ENCODE assay signal across 21 mouse cellular contexts in the genomic region with DNA sequence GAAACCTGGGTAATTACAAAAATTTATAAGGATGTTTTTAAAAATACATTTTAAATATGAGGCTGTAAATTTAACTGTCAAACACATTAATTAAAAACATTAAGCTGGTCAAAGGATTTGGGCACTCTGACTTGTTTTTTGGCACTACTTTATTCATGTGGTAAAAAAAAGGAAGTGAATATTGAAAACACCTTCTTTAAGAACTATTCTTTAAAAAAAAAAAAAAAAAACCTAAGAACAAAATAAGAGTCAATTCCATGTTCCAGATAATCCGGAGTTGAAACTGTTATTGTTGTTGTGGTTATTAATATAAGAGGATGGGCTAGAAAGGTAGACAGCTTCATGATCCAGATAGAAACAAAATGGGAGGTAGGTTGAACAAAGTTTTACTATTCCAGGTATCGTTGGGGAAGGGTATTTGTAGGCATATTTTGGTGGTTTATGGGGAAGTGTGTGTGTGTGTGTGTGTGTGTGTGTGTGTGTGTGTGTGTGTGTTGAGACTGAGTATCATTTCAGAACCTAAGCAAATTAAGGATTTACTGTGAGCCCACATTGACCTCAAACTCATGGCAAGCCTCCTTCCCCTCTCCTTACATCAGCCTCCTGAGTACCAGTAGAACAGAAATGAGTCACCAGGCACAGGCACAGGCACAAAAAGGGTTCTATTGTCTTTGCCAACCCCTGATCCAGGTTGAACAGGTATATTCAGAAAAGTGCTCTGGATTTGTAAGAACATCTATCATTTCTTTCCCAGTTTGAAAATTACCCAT.
DNase-seq lines count a peak whose midpoint lies in the region; ATAC-seq and TF ChIP-seq lines count a peak whose summit lies in the region.
"Had no signal": no experiment of that assay in that cellular context is flagged by ENCODE, and none has a peak within 500 bp of the region (broad histone marks: within the 10 kb centered on the region; RNA-seq: fewer than 3 reads in every experiment).

No protein-coding gene starts in this region.

- in situ Hi-C loops in CH12.LX (cut with MboI; ENCODE audit: low pct_ligation_motif_present, low pct_unique_long_range_greater_than_20kb, low sequenced_read_pairs), result no loop called here

- dilution Hi-C loops in CH12.LX (cut with MboI; ENCODE audit: extremely low pct_ligation_motif_present, extremely low pct_unique_long_range_greater_than_20kb, low sequenced_read_pairs), result no loop called here

- H3K79me2 ChIP-seq in CH12.LX (replicated peaks; ENCODE audit: control insufficient read depth, extremely low read depth, insufficient read depth, poor library complexity, severe bottlenecking), result no peaks in the 10 kb centered on the region

- peak; percentile 41 for DNase-seq in A20 (ENCODE audit: low read depth, low spot score)
- DNase-seq in CH12.LX (ENCODE audit: extremely low read depth), result peak; percentile 62
- no peak for DNase-seq in hindbrain, embryonic 11.5 days (ENCODE audit: low spot score)
- DNase-seq in frontal cortex, postnatal 36 days (ENCODE audit: low spot score in 2 of 2), result no peak
- no peak for DNase-seq in right cerebral cortex, postnatal 36 days (ENCODE audit: low spot score in 2 of 2)
- DNase-seq: adrenal gland, adult 8-10 months; adrenal gland, postnatal 14 days; adrenal gland, postnatal 36 days; cerebellum, adult 11-12 months; cerebellum, adult 2 months; cerebellum, adult 9-10 months; cerebellum, postnatal 10 days; cerebellum, postnatal 25 days had no signal

- no peak for TF ChIP-seq CTCF in CH12.LX (conservative IDR thresholded peaks at IDR 0.05 in 1 of 2, IDR thresholded peaks at IDR 0.05 in 1 of 2; ENCODE audit: low read depth in 2 of 2, low read length in 2 of 2)

- TF ChIP-seq POLR2A in CH12.LX (IDR thresholded peaks at IDR 0.05; ENCODE audit: low read depth, low read length), result no peak

- no peaks in the 10 kb centered on the region for H3K9me3 ChIP-seq in CH12.LX (replicated peaks; ENCODE audit: low read length)
- no peaks in the 10 kb centered on the region for H3K9me3 ChIP-seq in hindbrain, embryonic 11.5 days (ENCODE audit: control insufficient read depth, low read length)
- H3K9me3 ChIP-seq: embryonic facial prominence, embryonic 10.5 days; embryonic facial prominence, embryonic 12.5 days; forebrain, embryonic 12.5 days had no signal

- no peak overlapping the region for H3K27ac ChIP-seq in CH12.LX (ENCODE audit: insufficient read depth, low read depth)
- H3K27ac ChIP-seq in hindbrain, embryonic 11.5 days (ENCODE audit: low read depth, low read length), result no peak overlapping the region
- H3K27ac ChIP-seq: embryonic facial prominence, embryonic 10.5 days; embryonic facial prominence, embryonic 12.5 days; forebrain, embryonic 12.5 days had no signal

- no peak overlapping the region for H3K4me2 ChIP-seq in CH12.LX (ENCODE audit: insufficient read depth, low read depth, poor library complexity, severe bottlenecking)
- H3K4me2 ChIP-seq in hindbrain, embryonic 11.5 days (replicated peaks; ENCODE audit: low read depth, low read length), result no peak overlapping the region
- H3K4me2 ChIP-seq: embryonic facial prominence, embryonic 12.5 days; forebrain, embryonic 12.5 days had no signal

- TF ChIP-seq RAD21 in CH12.LX (IDR thresholded peaks at IDR 0.05; ENCODE audit: low read depth, low read length), result no peak

- H3K9ac ChIP-seq in CH12.LX (ENCODE audit: insufficient read depth, low read depth), result no peak overlapping the region
- no peak overlapping the region for H3K9ac ChIP-seq in hindbrain, embryonic 11.5 days (ENCODE audit: low read depth, low read length)
- H3K9ac ChIP-seq: embryonic facial prominence, embryonic 12.5 days; forebrain, embryonic 12.5 days had no signal

- WGBS in hindbrain, embryonic 11.5 days, result 90% methylated on average over 2 of the region's 2 CpGs

- H3K4me3 ChIP-seq in CH12.LX (replicated peaks in 1 of 3; ENCODE audit: low read depth in 2 of 3, low read length in 2 of 3, poor library complexity in 1 of 3), result no peak overlapping the region
- H3K4me3 ChIP-seq in hindbrain, embryonic 11.5 days (ENCODE audit: low read depth, low read length), result no peak overlapping the region
- H3K4me3 ChIP-seq: embryonic facial prominence, embryonic 10.5 days; embryonic facial prominence, embryonic 12.5 days; forebrain, embryonic 12.5 days had no signal

- peaks cover 3 to 13% of the 10 kb centered on the region in 2 experiments; a peak in 2 of 4 replicates for H3K4me1 ChIP-seq in CH12.LX (ENCODE audit: control insufficient read depth in 1 of 2, insufficient read depth in 2 of 2)
- H3K4me1 ChIP-seq in hindbrain, embryonic 11.5 days (replicated peaks; ENCODE audit: control insufficient read depth, insufficient read depth, low read length), result no peaks in the 10 kb centered on the region
- H3K4me1 ChIP-seq: embryonic facial prominence, embryonic 10.5 days; embryonic facial prominence, embryonic 12.5 days; forebrain, embryonic 12.5 days had no signal

- peak; percentile 56 to 81; a peak in 3 of 4 replicates for ATAC-seq in hematopoietic stem cell, adult 5-6 weeks (replicated peaks in 1 of 2; ENCODE audit: insufficient read depth in 1 of 2, low FRiP score in 2 of 2, low TSS enrichment in 1 of 2, low read depth in 1 of 2, poor library complexity in 2 of 2, severe bottlenecking in 2 of 2)
- no peak for ATAC-seq in hindbrain, embryonic 11.5 days (ENCODE audit: low FRiP score)
- ATAC-seq in granulocyte monocyte progenitor cell, adult 5-6 weeks (replicated peaks; ENCODE audit: poor library complexity, severe bottlenecking), result no peak
- ATAC-seq: forebrain, embryonic 14.5 days; forebrain, embryonic 16.5 days; Patski had no signal

- no peaks in the 10 kb centered on the region for H3K27me3 ChIP-seq in CH12.LX (replicated peaks)
- H3K27me3 ChIP-seq in hindbrain, embryonic 11.5 days (ENCODE audit: control insufficient read depth, insufficient read depth, low read length), result no peaks in the 10 kb centered on the region
- H3K27me3 ChIP-seq: embryonic facial prominence, embryonic 12.5 days; forebrain, embryonic 12.5 days; Patski had no signal

- no peaks in the 10 kb centered on the region for H3K36me3 ChIP-seq in CH12.LX (replicated peaks in 1 of 2; ENCODE audit: control insufficient read depth in 1 of 2, insufficient read depth in 1 of 2, low read length in 1 of 2)
- H3K36me3 ChIP-seq in hindbrain, embryonic 11.5 days (ENCODE audit: control insufficient read depth, insufficient read depth, low read length), result no peaks in the 10 kb centered on the region
- H3K36me3 ChIP-seq: embryonic facial prominence, embryonic 10.5 days; embryonic facial prominence, embryonic 12.5 days; forebrain, embryonic 12.5 days had no signal

- TF ChIP-seq EP300 in CH12.LX (IDR thresholded peaks at IDR 0.05; ENCODE audit: low read length), result no peak

TF ChIP-seq in CH12.LX, 34 proteins besides CTCF, POLR2A, EP300 and RAD21:
- TF ChIP-seq ZNF384 (IDR thresholded peaks at IDR 0.05; ENCODE audit: low read depth, low read length) (peak; percentile 78), USF2 (conservative IDR thresholded peaks at IDR 0.05; ENCODE audit: low read depth, low read length) (no peak), MXI1 (IDR thresholded peaks at IDR 0.05; ENCODE audit: low read depth, low read length) (no peak), TCF12 (IDR thresholded peaks at IDR 0.05; ENCODE audit: low read depth, low read length) (no peak), POLR2AphosphoS2 (IDR thresholded peaks at IDR 0.05; ENCODE audit: low read depth, low read length) (no peak), BHLHE40 (IDR thresholded peaks at IDR 0.05; ENCODE audit: low read depth, low read length) (no peak), MAX (IDR thresholded peaks at IDR 0.05; ENCODE audit: low read length) (no peak), HCFC1 (IDR thresholded peaks at IDR 0.05; ENCODE audit: low read depth, low read length) (no peak), RCOR1 (conservative IDR thresholded peaks at IDR 0.05; ENCODE audit: low read depth, low read length) (0 out of 2 replicates have a peak, but pooled peaks have one; percentile 22), MEF2A (IDR thresholded peaks at IDR 0.05; ENCODE audit: borderline replicate concordance, low read depth, low read length) (no peak), ZMIZ1 (IDR thresholded peaks at IDR 0.05; ENCODE audit: low read depth, low read length) (no peak), CHD2 (IDR thresholded peaks at IDR 0.05; ENCODE audit: low read length) (no peak), MAZ (IDR thresholded peaks at IDR 0.05; ENCODE audit: low read depth, low read length) (no peak), IRF4 (IDR thresholded peaks at IDR 0.05; ENCODE audit: low read depth, low read length) (peak; percentile 15; the same call in 1 of the 2 replicates), ZKSCAN1 (IDR thresholded peaks at IDR 0.05; ENCODE audit: borderline replicate concordance, low read depth, low read length) (no peak), PAX5 (IDR thresholded peaks at IDR 0.05; ENCODE audit: low read length) (no peak), MYC (IDR thresholded peaks at IDR 0.05; ENCODE audit: low read depth, low read length) (no peak), JUND (conservative IDR thresholded peaks at IDR 0.05; ENCODE audit: low read depth, low read length) (0 out of 2 replicates have a peak, but pooled peaks have one; percentile 27), ETS1 (conservative IDR thresholded peaks at IDR 0.05; ENCODE audit: low read depth, low read length) (no peak), SIN3A (IDR thresholded peaks at IDR 0.05; ENCODE audit: low read length) (no peak), JUN (IDR thresholded peaks at IDR 0.05; ENCODE audit: insufficient read depth, low read depth, low read length) (peak; percentile 16; the same call in 1 of the 2 replicates), NELFE (IDR thresholded peaks at IDR 0.05; ENCODE audit: low read depth, low read length) (no peak), UBTF (IDR thresholded peaks at IDR 0.05; ENCODE audit: low read depth, low read length) (no peak), NRF1 (IDR thresholded peaks at IDR 0.05; ENCODE audit: low read depth, low read length) (no peak), ZC3H11A (IDR thresholded peaks at IDR 0.05; ENCODE audit: low read depth, low read length) (no peak), SMC3 (IDR thresholded peaks at IDR 0.05; ENCODE audit: low read depth, low read length) (no peak), E2F4 (IDR thresholded peaks at IDR 0.05; ENCODE audit: insufficient replicate concordance, low read depth, low read length) (no peak), USF1 (IDR thresholded peaks at IDR 0.05; ENCODE audit: low read depth, low read length) (no peak)

Comparison
In these comparisons a context has a peak if more than half of its experiments do, and no peak if none do; other contexts are left out.
1. DNase-seq: peak in A20 (single experiment) and CH12.LX (single experiment); none in hindbrain, embryonic 11.5 days (single experiment), frontal cortex, postnatal 36 days (0 of 2) and right cerebral cortex, postnatal 36 days (0 of 2).
2. ATAC-seq: peak in hematopoietic stem cell, adult 5-6 weeks (2 of 2); none in hindbrain, embryonic 11.5 days (single experiment) and granulocyte monocyte progenitor cell, adult 5-6 weeks (single experiment).